Mouse (Mus musculus) heart, embryonic 10.5 days (tissue): ENCODE data around the gene Sorcs1. TPM values are rescaled to one million over a fixed set of nuclear protein-coding genes. Genes with fewer than 3 reads are reported as not detected.

Source experiments
- DNase-seq: peaks from one replicate; pipeline ENCODE4 v3.0.0-alpha.2; 2017; ENCODE audit warnings: low spot score
- H3K27ac ChIP-seq: fragments of 300-500 bp; sonication (generic); 2 replicates; pipeline ENCODE4 v1.5.1; 2016; ENCODE audit warnings: mild to moderate bottlenecking
- H3K27me3 ChIP-seq: fragments of 300-500 bp; sonication (generic); 2 replicates; pipeline ENCODE4 v1.6.1; 2016; ENCODE audit warnings: mild to moderate bottlenecking; ENCODE audit not compliant: poor library complexity, insufficient read depth, severe bottlenecking
- H3K36me3 ChIP-seq: fragments of 300-500 bp; sonication (generic); 2 replicates; pipeline ENCODE4 v1.6.1; 2016; ENCODE audit warnings: mild to moderate bottlenecking, moderate library complexity
- H3K4me1 ChIP-seq: fragments of 300-500 bp; sonication (generic); 2 replicates; pipeline ENCODE4 v1.6.1; 2016; ENCODE audit warnings: mild to moderate bottlenecking
- H3K4me3 ChIP-seq: fragments of 300-500 bp; sonication (generic); 2 replicates; pipeline ENCODE4 v1.5.1; 2016; ENCODE audit warnings: mild to moderate bottlenecking, moderate library complexity
- H3K9me3 ChIP-seq: fragments of 300-500 bp; sonication (generic); 2 replicates; pipeline ENCODE4 v1.6.1; 2016; ENCODE audit warnings: mild to moderate bottlenecking, moderate library complexity
- WGBS: fragments of 180-500 bp; shearing (Covaris S2); methylation state at CpG from one replicate; pipeline ENCODE4 v1.1.7; 2016; 5-methylcytosine and 5-hydroxymethylcytosine counted together
- polyA plus RNA-seq: library from polyadenylated mRNA; unstranded; fragments of >200 nt; fragmentation: Nextera tagmentation; extraction: Ambion mirVana; gene quantifications from 2 replicates; pipeline ENCODE4 v1.2.1, GENCODE M21; 2016

The Sorcs1 gene
- 1.8 and 2.3 TPM in 2 replicates for polyA plus RNA-seq

DNA sequence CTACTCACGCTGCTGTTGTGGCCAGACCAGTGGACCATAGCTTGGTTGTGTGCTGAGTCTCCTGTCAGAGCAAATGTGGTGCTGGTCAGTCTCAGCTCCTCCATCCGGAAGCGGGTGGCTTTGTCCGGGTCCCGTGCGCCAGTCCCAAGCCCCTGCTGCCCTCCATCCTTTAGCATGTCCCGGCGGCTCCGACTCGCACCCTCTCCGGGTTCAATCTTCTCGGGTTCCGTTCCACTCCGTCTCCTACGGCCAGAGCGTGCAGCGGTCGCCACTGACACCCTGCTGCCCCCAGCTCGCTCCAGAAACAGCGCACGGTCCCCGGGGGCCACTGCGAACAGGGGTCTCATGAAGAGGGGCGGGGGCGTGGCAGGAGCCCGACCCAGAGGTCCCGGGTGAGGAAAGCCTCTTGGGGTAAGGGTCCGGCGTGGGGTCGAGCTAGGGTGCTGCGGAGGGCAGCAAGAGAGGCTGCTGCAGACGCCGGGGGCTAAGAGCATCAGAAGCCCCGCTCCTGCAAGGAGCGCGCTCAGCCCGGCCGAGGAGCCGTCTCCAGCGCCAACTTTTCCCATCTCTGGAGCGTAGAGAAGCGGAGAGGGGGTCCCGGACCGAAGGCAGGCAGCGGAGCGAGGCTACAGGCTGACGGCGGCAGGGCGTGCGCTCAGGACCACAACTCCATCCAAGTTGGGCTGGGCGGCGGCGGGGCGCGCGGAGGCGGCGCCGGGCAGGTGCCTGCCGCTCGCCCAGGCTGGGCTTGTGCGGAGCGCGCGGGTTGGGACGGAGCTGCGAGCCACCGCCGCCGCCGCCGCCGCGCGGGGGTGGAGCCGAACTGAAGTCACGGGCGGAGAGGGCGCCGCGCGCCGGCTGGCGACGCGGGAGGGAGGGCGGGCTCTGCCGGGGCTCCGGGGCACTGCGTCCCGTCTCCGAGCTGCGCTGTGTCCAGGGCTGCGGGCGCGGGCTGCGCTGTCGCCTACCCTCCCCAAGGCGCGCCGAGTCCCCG, at the start of gene Sorcs1:
Sorcs1 (minus strand) TSS at position 744 of the 994 bp plus-strand sequence.
- H3K4me3 ChIP-seq, result peak within 1 kb of the TSS; percentile 76

GRCm38 (mm10) chr19:50683277-50683676, 4.8 kb upstream of the Sorcs1 start:
- H3K27ac ChIP-seq, result no peak overlapping the region
- H3K36me3 ChIP-seq, result no peaks in the 10 kb centered on the region
- no peaks in the 10 kb centered on the region for H3K9me3 ChIP-seq
- WGBS, result 58% methylated on average over 2 of the region's 2 CpGs
- no peak for DNase-seq
- peaks cover 5% of the 10 kb centered on the region; the same call in 1 of the 2 replicates for H3K4me1 ChIP-seq
- H3K27me3 ChIP-seq, result peaks cover 18% of the 10 kb centered on the region
- H3K4me3 ChIP-seq, result no peak overlapping the region

More for the DNA sequence above, at the start of gene Sorcs1:
- under 1% methylated on average over 75 of the region's 102 CpGs for WGBS
- H3K4me1 ChIP-seq, result peaks cover 14% of the 10 kb centered on the region; the same call in 1 of the 2 replicates
- H3K36me3 ChIP-seq, result no peaks in the 10 kb centered on the region
- peak within 1 kb of the TSS; percentile 59 for H3K27ac ChIP-seq
- peak; percentile 77 for DNase-seq
- peaks cover 46% of the 10 kb centered on the region for H3K27me3 ChIP-seq
- no peaks in the 10 kb centered on the region for H3K9me3 ChIP-seq

DNA sequence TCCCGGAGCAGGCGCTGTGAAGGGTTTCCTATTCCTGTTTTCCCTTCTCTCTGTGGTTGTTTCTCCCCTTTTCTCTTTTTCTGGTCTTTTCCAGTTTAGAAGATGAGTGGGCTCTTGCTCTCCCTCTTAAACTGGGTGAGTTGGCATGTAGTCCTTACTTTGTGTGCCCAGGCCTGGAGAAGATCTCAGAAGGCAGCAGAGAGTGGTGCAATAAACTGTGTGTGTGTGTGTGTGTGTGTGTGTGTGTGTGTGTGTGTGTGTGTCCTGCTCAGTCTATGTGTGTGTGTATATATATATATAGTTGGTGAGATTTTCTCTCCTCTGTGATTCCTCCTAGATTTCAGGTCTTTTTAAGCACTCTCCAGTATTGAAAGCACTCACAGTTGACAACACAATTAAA, 500 bp upstream of the Sorcs1 start:
- H3K9me3 ChIP-seq, result no peaks in the 10 kb centered on the region
- 0% methylated on average over 2 of the region's 2 CpGs for WGBS
- H3K27me3 ChIP-seq, result peaks cover 46% of the 10 kb centered on the region
- H3K27ac ChIP-seq, result peak overlapping the region; percentile 59
- peak overlapping the region; percentile 76 for H3K4me3 ChIP-seq
- no peaks in the 10 kb centered on the region for H3K36me3 ChIP-seq
- peaks cover 14% of the 10 kb centered on the region; the same call in 1 of the 2 replicates for H3K4me1 ChIP-seq
- DNase-seq, result no peak

DNA sequence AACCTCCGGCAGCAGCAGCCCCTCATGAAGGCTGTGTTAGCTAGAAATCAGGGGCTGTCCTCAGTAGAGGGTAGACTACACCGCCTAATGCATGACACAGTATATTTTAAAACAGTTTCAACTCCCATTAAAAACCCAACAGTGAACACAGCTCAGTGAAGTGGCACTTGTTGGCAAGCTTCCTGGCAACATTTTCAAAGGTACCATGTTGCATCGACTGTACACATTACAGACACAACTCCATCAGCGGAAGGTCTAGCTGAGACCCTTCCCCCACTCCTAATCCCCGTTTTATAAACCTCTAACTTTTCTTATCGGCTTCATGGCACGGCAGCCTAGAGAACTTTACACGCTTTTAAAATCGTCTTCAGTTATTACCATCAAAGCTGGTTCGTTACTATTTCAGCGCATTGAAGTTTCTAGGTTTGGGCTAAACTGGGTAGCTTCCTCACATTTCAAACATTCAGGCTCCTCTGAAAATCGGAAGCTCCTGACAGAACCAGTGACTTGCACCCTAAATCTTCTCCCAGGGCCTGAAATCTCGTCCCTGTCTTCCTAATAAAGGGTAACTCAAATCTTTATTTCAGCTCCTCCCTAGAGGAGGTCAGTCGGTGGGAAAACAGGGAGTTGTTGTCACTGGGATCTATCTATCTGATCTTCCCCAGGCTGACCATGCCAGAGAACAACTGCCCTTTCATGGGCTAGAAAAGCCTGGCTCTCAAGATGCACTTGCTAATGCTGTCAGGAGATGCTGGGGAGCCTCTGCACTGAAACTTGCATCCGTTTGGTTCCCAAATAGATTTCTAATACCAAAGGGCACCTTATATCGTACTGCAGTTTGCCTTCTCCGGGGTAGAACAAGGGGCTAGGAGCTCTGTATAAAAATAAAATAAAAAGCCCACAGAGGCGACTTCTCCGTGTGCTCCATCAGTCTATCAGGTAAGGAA, 1.6 kb downstream of the Sorcs1 start:
- Histone ChIP-seq H3K27me3 (peaks cover 46% of the 10 kb centered on the region), H3K36me3 (no peaks in the 10 kb centered on the region), H3K4me3 (no peak overlapping the region; the same call in 1 of the 2 replicates), H3K27ac (no peak overlapping the region), H3K9me3 (no peaks in the 10 kb centered on the region), H3K4me1 (peaks cover 14% of the 10 kb centered on the region; the same call in 1 of the 2 replicates)
- DNase-seq, result no peak
- WGBS, result 44% methylated on average over 19 of the region's 19 CpGs

GRCm38 (mm10) chr19:50674921-50675320, 3.5 kb downstream of the Sorcs1 start:
- H3K36me3 ChIP-seq, result no peaks in the 10 kb centered on the region
- H3K27me3 ChIP-seq, result peaks cover 44% of the 10 kb centered on the region
- H3K4me1 ChIP-seq, result peaks cover 14% of the 10 kb centered on the region; the same call in 1 of the 2 replicates
- H3K27ac ChIP-seq, result no peak overlapping the region
- no peak overlapping the region for H3K4me3 ChIP-seq
- H3K9me3 ChIP-seq, result no peaks in the 10 kb centered on the region
- 73% methylated on average over 5 of the region's 5 CpGs for WGBS
- DNase-seq, result no peak

DNA sequence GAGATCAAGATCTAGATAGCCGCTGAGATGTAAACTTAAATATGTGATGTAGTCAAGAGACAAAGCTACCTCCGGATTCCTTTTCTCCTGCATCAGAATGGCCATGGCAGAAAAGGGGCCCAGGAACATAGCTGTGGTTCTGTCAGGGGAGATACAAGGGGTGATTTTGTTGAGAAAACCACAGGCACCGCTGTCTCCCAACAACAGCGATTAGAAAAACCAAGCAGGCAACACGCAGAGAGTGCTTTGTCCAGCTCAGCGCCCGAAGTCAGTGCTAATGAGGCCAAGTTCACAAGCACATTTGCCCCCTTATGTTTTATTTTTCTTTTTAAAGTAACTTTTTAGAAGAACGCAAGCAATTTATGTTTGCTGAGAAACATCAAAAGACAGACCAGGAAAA, 10.9 kb downstream of the Sorcs1 start:
- DNase-seq, result no peak
- Histone ChIP-seq H3K4me1 (no peaks in the 10 kb centered on the region), H3K36me3 (no peaks in the 10 kb centered on the region), H3K9me3 (no peaks in the 10 kb centered on the region), H3K4me3 (no peak overlapping the region), H3K27me3 (no peaks in the 10 kb centered on the region), H3K27ac (no peak overlapping the region)
- WGBS, result 78% methylated on average over 8 of the region's 8 CpGs

DNA sequence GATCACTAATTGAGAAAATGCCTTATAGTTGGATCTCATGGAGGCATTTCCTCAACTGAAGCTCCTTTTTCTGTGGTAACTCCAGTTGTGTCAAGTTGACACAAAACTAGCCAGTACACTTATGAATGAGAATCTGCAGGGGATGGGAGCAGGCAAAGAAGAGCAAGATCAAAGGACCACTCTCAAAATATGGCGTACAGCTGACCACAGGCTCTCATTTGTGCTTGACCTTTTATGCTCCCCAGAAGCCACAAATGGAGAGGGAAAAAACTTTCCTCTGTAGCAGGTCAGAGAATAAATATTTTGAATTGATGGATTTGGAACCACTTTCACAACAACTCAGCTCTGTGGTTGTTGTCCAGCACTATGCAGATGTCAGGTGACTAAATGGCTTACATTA, 14.1 kb downstream of the Sorcs1 start:
- Histone ChIP-seq H3K27ac (no peak overlapping the region), H3K9me3 (no peaks in the 10 kb centered on the region), H3K4me1 (no peaks in the 10 kb centered on the region), H3K36me3 (no peaks in the 10 kb centered on the region), H3K4me3 (no peak overlapping the region), H3K27me3 (no peaks in the 10 kb centered on the region)
- DNase-seq, result no peak
- 73% methylated on average over 1 of the region's 1 CpGs for WGBS

DNA sequence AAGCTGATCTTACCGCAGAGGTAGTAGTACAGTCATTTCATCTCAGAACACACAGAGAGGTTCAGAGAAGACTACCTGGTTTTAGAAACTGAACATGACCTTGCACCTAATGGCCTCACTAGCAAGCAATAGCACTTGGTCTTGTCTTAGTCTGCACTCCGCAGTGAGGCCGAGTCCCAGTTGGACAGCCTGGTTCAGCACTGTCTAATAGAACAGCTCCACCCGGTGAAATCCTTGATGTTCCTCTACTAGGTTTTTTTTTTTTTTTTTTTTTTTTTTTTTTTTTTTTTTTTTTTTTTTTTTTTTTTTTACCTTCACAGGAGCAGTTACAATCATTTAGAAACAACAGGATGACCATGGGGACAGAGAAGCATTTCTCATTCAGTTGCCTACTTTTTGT, 19.3 kb downstream of the Sorcs1 start:
- no peak overlapping the region for H3K4me3 ChIP-seq
- H3K4me1 ChIP-seq, result no peaks in the 10 kb centered on the region
- no peak for DNase-seq
- no peaks in the 10 kb centered on the region for H3K36me3 ChIP-seq
- H3K27ac ChIP-seq, result no peak overlapping the region
- WGBS, result 67% methylated on average over 4 of the region's 4 CpGs
- H3K9me3 ChIP-seq, result no peaks in the 10 kb centered on the region
- no peaks in the 10 kb centered on the region for H3K27me3 ChIP-seq

- H3K36me3 ChIP-seq, result no peaks in the 10 kb centered on the region
- DNase-seq, result no peak
- no peaks in the 10 kb centered on the region for H3K9me3 ChIP-seq
- H3K27ac ChIP-seq, result no peak overlapping the region
- H3K4me3 ChIP-seq, result no peak overlapping the region
- H3K4me1 ChIP-seq, result no peaks in the 10 kb centered on the region
- WGBS, result 62% methylated on average over 5 of the region's 5 CpGs
- H3K27me3 ChIP-seq, result no peaks in the 10 kb centered on the region
Measured at GRCm38 (mm10) chr19:50652750-50653149, 25.7 kb downstream of the Sorcs1 start.

DNA sequence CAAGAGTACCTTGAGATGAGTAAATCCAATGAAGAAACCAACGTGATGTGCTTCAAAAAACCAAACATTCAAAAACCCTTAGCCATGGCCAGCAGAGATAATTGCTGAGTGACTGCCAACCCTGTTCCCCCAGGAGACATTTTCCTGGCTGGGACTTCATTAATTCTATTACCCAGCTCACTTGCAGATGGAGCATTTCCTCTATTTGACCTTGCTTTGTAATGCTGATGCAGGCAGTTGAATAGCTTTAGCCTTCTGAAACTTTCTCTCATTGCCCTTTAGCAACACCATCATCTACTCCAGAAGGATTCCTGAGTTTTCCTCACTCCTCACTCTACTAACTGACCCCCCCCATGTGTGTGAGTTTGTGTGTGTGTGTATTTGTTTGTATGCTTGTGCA, 34.6 kb downstream of the Sorcs1 start:
- no peak overlapping the region for H3K27ac ChIP-seq
- WGBS, result 72% methylated on average over 1 of the region's 1 CpGs
- H3K27me3 ChIP-seq, result no peaks in the 10 kb centered on the region
- H3K9me3 ChIP-seq, result no peaks in the 10 kb centered on the region
- H3K4me1 ChIP-seq, result no peaks in the 10 kb centered on the region
- H3K36me3 ChIP-seq, result no peaks in the 10 kb centered on the region
- H3K4me3 ChIP-seq, result no peak overlapping the region
- no peak for DNase-seq

DNA sequence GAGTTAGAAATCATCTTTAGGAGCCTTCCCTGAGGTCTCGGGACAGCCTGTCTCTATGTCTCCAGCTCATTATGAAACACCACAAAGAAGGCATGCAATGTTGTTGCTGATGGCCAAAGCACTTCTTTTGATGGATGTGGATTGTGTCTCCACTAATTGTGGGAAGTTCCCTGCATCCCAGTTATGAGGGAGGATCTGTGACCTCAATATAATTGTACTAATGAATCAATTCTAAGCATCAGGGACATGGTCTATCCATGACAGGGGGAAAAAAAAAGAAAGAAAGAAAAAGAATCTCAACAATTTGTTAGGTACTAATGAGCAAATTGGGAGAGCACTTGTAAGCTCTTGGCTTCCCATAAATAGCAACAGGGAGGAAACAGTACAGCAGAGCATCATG, 36.3 kb downstream of the Sorcs1 start:
- no peak for DNase-seq
- H3K36me3 ChIP-seq, result no peaks in the 10 kb centered on the region
- no peak overlapping the region for H3K27ac ChIP-seq
- 72% methylated on average over 1 of the region's 1 CpGs for WGBS
- H3K4me3 ChIP-seq, result no peak overlapping the region
- H3K27me3 ChIP-seq, result no peaks in the 10 kb centered on the region
- no peaks in the 10 kb centered on the region for H3K9me3 ChIP-seq
- no peaks in the 10 kb centered on the region for H3K4me1 ChIP-seq

DNA sequence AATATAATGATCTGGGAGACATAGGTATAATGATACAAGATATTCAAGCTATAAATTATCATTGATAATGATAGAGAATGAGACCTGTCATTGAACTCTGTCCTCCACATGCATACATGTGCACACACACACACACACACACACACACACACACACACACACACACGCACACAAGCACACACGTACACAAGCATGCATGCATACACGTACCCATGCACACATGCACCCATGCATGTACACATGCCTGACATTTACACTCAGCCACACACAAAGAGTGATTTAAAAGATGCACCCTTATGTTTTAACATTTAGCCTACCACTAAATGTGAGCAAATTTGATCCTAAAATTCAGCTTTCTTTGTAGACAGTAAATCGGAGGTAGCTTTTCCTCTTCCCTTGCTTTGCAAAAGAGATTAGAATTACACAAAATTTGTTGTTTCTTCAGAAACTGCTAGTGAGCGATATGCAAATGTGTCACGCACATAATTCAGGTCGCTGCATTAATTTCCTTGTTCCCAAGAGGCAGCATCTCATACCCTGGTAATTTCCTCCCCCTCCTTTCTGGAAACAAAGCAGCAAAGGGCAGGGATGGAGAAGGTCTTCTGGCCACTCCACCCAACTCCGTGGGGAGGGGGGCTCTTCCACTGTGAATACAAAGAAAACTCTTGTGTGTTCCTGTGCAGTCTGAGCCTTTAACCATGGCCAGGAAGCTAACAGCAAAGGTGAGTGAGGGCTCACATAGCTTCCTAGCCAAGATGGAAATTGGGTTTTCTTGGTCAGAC, 38.0 kb downstream of the Sorcs1 start:
- no peaks in the 10 kb centered on the region for H3K27me3 ChIP-seq

More for the DNA sequence above, 38.0 kb downstream of the Sorcs1 start:
- H3K27ac ChIP-seq, result no peak overlapping the region
- H3K9me3 ChIP-seq, result no peaks in the 10 kb centered on the region
- H3K4me1 ChIP-seq, result no peaks in the 10 kb centered on the region
- H3K4me3 ChIP-seq, result no peak overlapping the region
- no peak for DNase-seq
- no peaks in the 10 kb centered on the region for H3K36me3 ChIP-seq
- 79% methylated on average over 8 of the region's 8 CpGs for WGBS
